Mouse (Mus musculus): ENCODE results near the gene Galk1. TPM values are rescaled to one million over a fixed set of nuclear protein-coding genes. Genes with fewer than 3 reads are reported as not detected.

Galk1 gene
- total RNA-seq, 2 experiments from 2014 or later, result 52.9 to 54.3 TPM

GRCm38 (mm10) chr11:116010146-116010545, 2.4 kb downstream of the Galk1 start:
- no peak for DNase-seq

DNA sequence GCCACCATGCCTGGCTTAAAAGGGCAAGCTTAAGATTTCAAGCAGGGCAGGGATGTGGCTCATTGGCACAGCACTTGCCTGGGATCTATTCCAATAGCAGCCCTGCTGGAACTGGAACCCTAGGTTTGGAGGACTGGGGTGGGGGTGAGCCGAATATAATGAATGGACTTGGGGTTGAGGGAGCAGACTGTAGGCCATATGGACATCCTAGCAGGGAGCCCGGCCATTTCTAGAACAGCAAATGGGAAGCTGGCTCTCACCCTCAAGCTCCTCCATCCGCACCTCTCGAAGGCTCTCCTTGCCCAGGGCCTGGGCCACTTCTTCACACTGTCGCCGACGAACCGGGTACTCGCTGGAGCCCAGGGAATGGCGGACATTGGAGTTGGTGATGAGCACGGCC, 2.9 kb downstream of the Galk1 start:
- DNase-seq, result no peak

DNA sequence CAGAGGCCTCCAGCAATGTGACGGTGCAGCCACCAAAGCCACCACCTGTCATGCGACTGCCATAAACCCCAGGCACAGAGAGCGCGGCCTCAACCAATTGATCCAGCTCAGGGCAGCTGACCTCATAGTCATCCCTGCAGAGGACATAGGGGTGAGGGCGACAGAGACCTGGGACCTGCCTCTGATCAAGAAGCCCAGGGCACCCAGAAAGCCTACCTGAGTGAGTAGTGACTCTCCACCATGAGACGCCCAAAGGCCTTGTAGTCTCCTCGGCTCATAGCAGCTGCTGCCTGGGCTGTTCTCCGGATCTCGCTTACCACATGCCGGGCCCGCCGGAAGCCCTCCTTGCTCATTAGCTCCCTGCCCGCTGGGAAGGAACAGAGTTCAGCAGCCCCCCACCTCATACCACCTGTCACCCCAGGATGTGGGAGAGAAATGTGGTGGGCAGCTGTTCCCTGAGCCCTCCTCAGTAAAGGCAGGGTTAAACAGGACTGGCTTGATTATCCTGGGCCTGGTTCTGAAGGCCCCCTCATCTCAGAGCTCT, 3.6 kb downstream of the Galk1 start:
- DNase-seq, result no peak

DNA sequence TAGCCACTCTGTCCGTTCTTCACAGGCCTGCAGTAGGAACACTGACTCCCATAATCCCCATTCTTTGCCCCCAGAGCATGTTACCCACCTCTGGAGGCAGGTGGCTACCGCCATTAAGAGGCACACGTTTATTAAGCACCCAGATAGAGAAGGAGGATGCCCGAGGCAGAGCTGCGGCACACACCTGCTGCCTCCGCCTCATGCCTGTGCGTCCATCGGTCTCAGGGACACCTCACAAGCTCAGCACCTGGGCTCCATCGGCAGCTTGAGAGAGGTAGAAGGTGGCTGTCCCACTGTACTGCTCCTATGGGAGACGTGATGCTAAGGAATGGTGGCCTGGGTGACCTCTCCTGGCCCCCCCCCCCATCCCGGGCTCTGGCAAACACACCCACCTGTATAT, 4.1 kb downstream of the Galk1 start:
- no peak for DNase-seq

- DNase-seq, result no peak
These were observed 5.2 kb downstream of the Galk1 start for GRCm38 (mm10) chr11:116007095-116007850.

- DNase-seq, result no peak
These were observed 6.7 kb downstream of the Galk1 start for GRCm38 (mm10) chr11:116005701-116006419.

- DNase-seq, result peak; percentile 89
These were observed 7.4 kb downstream of the Galk1 start for GRCm38 (mm10) chr11:116004840-116005700.

GRCm38 (mm10) chr11:116004186-116004823, 8.2 kb downstream of the Galk1 start:
- no peak for DNase-seq

- DNase-seq, result no peak
These were observed 9.6 kb downstream of the Galk1 start for GRCm38 (mm10) chr11:116002894-116003293.

GRCm38 (mm10) chr11:116001725-116002124, 10.8 kb downstream of the Galk1 start:
- DNase-seq, result no peak

DNA sequence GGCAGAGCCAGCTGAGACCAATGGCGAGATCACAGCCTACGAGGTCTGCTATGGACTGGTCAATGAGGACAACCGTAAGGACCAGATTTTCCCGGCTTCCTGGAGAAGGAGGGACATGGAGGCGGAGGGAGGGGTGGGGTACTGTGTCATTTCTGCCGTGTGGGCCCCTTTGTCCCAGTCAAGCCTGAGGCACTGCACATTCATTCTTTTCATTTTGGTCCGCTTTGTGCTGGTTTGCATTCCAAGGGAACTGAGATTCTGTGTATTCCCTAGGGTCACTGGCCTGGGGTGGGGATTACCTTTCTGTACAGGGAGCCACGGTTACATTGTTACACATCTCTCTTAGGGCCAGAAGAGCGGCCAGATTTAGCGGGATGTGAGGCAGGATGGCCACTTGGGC, 11.9 kb downstream of the Galk1 start:
- DNase-seq, result no peak

GRCm38 (mm10) chr11:115999538-116000143, 12.9 kb downstream of the Galk1 start:
- peak; percentile 83 for DNase-seq

DNA sequence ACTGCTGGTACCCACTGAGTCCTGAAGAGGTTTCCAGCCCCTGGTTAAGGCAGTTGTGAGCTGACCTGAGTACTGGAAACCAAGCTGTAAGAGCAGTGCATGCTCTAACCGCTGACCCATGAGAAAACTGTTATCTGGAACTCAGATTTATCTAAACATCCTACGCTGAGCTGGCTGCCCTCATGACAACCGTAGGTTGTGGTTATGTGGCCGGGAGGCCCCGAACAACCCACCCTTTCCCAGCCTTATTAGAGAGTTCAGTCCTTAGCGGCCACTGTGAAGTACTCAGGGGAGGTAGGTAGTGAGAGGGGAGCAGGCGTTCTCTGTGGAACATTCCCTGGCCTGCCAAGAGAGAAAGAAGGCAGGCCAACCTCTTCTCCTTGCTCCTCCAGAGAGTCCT, 13.5 kb downstream of the Galk1 start:
- DNase-seq, result no peak

- DNase-seq, result no peak
These were observed 14.9 kb downstream of the Galk1 start for GRCm38 (mm10) chr11:115997662-115998061.

DNA sequence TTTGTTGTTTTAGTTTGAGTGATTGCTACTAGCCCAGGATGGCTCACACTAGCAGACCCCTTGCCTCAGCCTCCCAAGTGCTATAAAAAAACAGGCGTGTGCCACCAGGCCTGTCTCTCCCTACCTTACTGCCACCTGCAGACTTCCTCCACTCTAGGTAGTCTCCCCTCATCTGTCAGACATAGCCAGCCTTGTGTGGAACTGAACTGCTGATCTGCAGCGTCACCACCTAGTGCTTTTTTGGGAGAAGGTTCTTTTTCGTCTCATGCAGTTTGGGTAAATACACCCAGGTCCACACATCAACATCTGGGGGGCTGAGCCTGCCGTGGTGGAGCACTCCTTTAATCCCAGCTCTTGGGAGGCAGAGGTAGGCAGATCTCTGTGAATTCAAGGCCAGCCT, 15.5 kb downstream of the Galk1 start:
- no peak for DNase-seq

DNA sequence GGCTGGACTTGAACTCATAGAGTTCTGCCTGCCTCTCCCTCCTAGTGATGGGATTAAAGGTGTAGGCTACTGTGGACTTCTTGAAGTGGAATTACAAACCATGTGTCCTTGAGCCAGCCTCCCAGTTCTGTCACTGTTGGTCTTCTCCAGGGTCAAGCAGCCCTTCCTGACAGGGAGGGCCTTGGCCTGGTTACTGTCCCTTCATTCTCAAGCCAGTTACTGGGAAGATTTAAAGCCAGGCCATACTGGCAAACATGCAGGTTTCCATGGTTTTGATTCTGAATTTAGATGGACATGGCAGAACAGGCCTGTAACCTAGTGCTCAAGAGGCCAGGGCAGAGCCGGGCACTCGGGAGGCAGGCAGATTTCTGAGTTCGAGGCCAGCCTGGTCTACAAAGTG, 17.3 kb downstream of the Galk1 start:
- DNase-seq, result no peak

- no peak for DNase-seq
These were observed 20.4 kb downstream of the Galk1 start for GRCm38 (mm10) chr11:115992098-115992497.

DNA sequence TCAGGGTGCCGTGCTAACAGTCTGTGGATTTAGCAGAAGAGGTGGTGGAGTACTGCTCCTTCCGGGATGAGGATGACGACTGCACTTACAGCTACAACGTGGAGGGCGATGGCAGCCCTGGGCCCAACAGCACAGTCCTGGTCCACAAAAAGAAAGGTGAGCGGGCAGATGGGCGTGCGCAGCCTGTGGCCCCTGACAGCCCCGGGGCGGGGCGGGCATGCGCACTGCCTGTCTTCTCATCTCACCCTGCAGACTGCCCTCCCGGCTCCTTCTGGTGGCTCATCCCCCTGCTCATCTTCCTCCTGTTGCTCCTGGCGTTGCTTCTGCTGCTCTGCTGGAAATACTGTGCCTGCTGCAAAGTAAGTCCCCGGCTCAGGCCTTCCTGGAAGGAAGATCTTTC, 22.8 kb downstream of the Galk1 start:
- DNase-seq, result no peak

- DNase-seq, result no peak
These were observed 29.2 kb downstream of the Galk1 start for GRCm38 (mm10) chr11:115983291-115983690.

GRCm38 (mm10) chr11:115982472-115982871, 30.0 kb downstream of the Galk1 start:
- no peak for DNase-seq

DNA sequence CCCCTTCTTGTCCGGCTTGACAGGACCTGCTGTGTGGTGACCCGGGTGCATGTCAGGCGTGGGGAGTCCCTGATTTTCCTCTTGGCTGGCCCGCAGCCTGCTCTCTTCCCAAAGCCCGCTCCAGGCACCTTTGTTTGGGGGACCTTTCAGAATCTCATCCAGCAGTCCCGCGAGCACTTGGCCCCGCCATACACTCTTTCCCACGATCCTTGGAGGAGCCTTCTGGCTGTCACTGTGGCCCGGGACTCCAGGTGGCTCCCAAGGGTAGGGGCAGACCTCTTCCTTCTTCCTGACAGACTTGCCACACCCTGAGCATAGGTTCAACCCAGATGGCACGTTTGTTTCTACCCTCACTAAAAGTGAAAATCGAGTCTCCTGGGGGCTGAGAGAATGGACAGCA, 37.0 kb downstream of the Galk1 start:
- DNase-seq, result no peak

GRCm38 (mm10) chr11:115975083-115975420, 37.5 kb downstream of the Galk1 start:
- no peak for DNase-seq
